Mouse (Mus musculus): ENCODE measurements around the gene Fbxw2. TPM values are rescaled to one million over a fixed set of nuclear protein-coding genes. Genes with fewer than 3 reads are reported as not detected.

The Fbxw2 gene
- total RNA-seq, 2 experiments from 2014 or later, result 93.5 to 95.5 TPM

Other genes starting within 250 kb of the Fbxw2 start
- gene Gapvd1, start 71.1 kb downstream of the Fbxw2 start, total RNA-seq (2015; ENCODE audit: low replicate concordance), result 106 and 118 TPM in 2 replicates
- 198 and 392 TPM in 2 replicates for gene Gapvd1, start 71.1 kb downstream of the Fbxw2 start, total RNA-seq (2017; ENCODE audit: low replicate concordance)
- 168 and 188 TPM in 2 replicates for gene Hspa5, start 54.3 kb downstream of the Fbxw2 start, total RNA-seq (2015; ENCODE audit: low replicate concordance)
- gene Hspa5, start 54.3 kb downstream of the Fbxw2 start, total RNA-seq (2017; ENCODE audit: low replicate concordance), result 512 and 550 TPM in 2 replicates
- 1.3 and 9.0 TPM in 2 replicates for gene Rabepk, start 26.4 kb downstream of the Fbxw2 start, total RNA-seq (2015; ENCODE audit: low replicate concordance)
- gene Rabepk, start 26.4 kb downstream of the Fbxw2 start, total RNA-seq (2017; ENCODE audit: low replicate concordance), result 1.5 and 4.7 TPM in 2 replicates
- gene Gm34653, start 6.7 kb upstream of the Fbxw2 start, total RNA-seq (2015; ENCODE audit: low replicate concordance), result 1.3 TPM in 1 of 2 replicates, not detected in the other
- gene Gm34653, start 6.7 kb upstream of the Fbxw2 start, total RNA-seq (2017; ENCODE audit: low replicate concordance), result not detected in 2 replicates
- not detected in 2 replicates for gene Cutal, start 48.1 kb upstream of the Fbxw2 start, total RNA-seq (2015; ENCODE audit: low replicate concordance)
- not detected in 2 replicates for gene Cutal, start 48.1 kb upstream of the Fbxw2 start, total RNA-seq (2017; ENCODE audit: low replicate concordance)
- 56.6 and 66.0 TPM in 2 replicates for gene Psmd5, start 48.7 kb upstream of the Fbxw2 start, total RNA-seq (2015; ENCODE audit: low replicate concordance)
- gene Psmd5, start 48.7 kb upstream of the Fbxw2 start, total RNA-seq (2017; ENCODE audit: low replicate concordance), result 37.2 and 65.2 TPM in 2 replicates
- 2.5 TPM in 1 of 2 replicates, not detected in the other for gene Phf19, start 87.7 kb upstream of the Fbxw2 start, total RNA-seq (2015; ENCODE audit: low replicate concordance)
- 1.4 and 2.2 TPM in 2 replicates for gene Phf19, start 87.7 kb upstream of the Fbxw2 start, total RNA-seq (2017; ENCODE audit: low replicate concordance)
- 1.1 and 1.3 TPM in 2 replicates for gene Traf1, start 135.5 kb upstream of the Fbxw2 start, total RNA-seq (2015; ENCODE audit: low replicate concordance)
- gene Traf1, start 135.5 kb upstream of the Fbxw2 start, total RNA-seq (2017; ENCODE audit: low replicate concordance), result 1.3 TPM in 1 of 2 replicates, not detected in the other
- not detected in 2 replicates for gene Hc, start 235.1 kb upstream of the Fbxw2 start, total RNA-seq (2015; ENCODE audit: low replicate concordance)
- gene Hc, start 235.1 kb upstream of the Fbxw2 start, total RNA-seq (2017; ENCODE audit: low replicate concordance), result not detected in 2 replicates